Mouse (Mus musculus) inflammation-experienced regulatory T-cells, adult 16 weeks (primary cell): ENCODE data around the gene Fam169b. TPM values are rescaled to one million over a fixed set of nuclear protein-coding genes. Genes with fewer than 3 reads are reported as not detected.

Source experiments
- polyA plus RNA-seq: library from polyadenylated mRNA; unstranded; fragments of 100-300 nt; shearing (Covaris generic); gene quantifications from one replicate; pipeline ENCODE4 v1.2.1, GENCODE M21; 2017

Fam169b gene
- polyA plus RNA-seq: 230 TPM

DNA sequence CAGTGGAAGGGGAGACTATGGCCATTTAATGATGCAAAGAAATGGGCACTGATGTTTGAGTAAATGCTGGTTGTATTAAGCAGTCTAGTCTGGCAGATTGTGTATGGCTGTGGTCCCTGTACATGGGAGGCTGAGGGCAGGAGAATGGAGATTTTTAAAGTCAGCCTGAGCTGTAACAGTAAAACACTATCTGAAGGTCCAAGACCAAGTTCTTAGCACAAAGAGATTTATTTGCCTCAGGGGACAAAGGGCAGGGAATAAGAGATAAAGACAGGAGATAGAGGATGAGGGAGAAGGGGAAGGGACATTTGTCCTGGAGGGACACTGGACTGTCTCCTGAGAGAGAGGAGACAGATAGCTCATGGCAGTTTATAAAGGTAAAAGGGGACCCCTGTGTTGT, at the start of gene Fam169b:
TSS of gene Fam169b (plus strand) at position 325 of the 400 bp plus-strand sequence.

GRCm38 (mm10) chr7:68264028-68264453, 9.6 kb upstream of the Fam169b start, which contains the start of gene Pgpep1l:
Pgpep1l (minus strand) TSS chr7:68264233.

Other genes with a start within 250 kb of the Fam169b start
- 2.9 TPM for gene Pgpep1l, start 9.6 kb upstream of the Fam169b start, polyA plus RNA-seq